Mouse (Mus musculus) neutrophil, adult 5-6 weeks (primary cell): ENCODE measurements around the gene Pdcd6. TPM values are rescaled to one million over a fixed set of nuclear protein-coding genes. Genes with fewer than 3 reads are reported as not detected.

Source experiments
- ATAC-seq: fragments of 151-379, 151-347 bp; 2 replicates; pipeline ENCODE4 v1.8.0; 2017; ENCODE audit warnings: mild to moderate bottlenecking, moderate TSS enrichment; ENCODE audit not compliant: insufficient number of reproducible peaks, poor library complexity, low FRiP score, severe bottlenecking; ENCODE audit errors: extremely low read depth
- total RNA-seq: library from RNA; stranded (forward); fragments of 200-1000 nt; gene quantifications from 2 replicates; pipeline ENCODE4 v1.2.3, GENCODE M21; 2017

Gene Pdcd6
- total RNA-seq, 1 experiment from 2014 or later: 110 TPM

GRCm38 (mm10) chr13:74292167-74292566 is 25.2 kb downstream of the Pdcd6 start, which contains the start of gene Ahrr:
Gene Ahrr (minus strand): TSS chr13:74292331.
- ATAC-seq: no peak

- ATAC-seq: no peak
These were observed 27.7 kb downstream of the Pdcd6 start for GRCm38 (mm10) chr13:74289646-74290045.

- ATAC-seq: no peak
These were observed 35.1 kb downstream of the Pdcd6 start for GRCm38 (mm10) chr13:74282299-74282698.

- ATAC-seq: no peak
These were observed 41.7 kb downstream of the Pdcd6 start for GRCm38 (mm10) chr13:74275726-74276125.

GRCm38 (mm10) chr13:74260231-74260992 is 57.0 kb downstream of the Pdcd6 start:
- peak; percentile 52; the same call in 1 of the 2 replicates for ATAC-seq

GRCm38 (mm10) chr13:74259460-74260230 is 57.7 kb downstream of the Pdcd6 start:
- ATAC-seq: peak; percentile 30; the same call in 1 of the 2 replicates

Other genes with a start within 250 kb of the Pdcd6 start
- gene Slc9a3, start 196.1 kb downstream of the Pdcd6 start, total RNA-seq: not detected in 2 replicates
- 64.6 and 75.3 TPM in 2 replicates for gene Exoc3, start 108.8 kb downstream of the Pdcd6 start, total RNA-seq
- 0.12 TPM in 2 replicates for gene Ahrr, start 25.2 kb downstream of the Pdcd6 start, total RNA-seq
- 248 and 251 TPM in 2 replicates for gene Sdha, start 32.7 kb upstream of the Pdcd6 start, total RNA-seq
- 14.2 and 22.0 TPM in 2 replicates for gene Ccdc127, start 32.7 kb upstream of the Pdcd6 start, total RNA-seq
- 0.23 TPM in 1 of 2 replicates, not detected in the other for gene Lrrc14b, start 46.4 kb upstream of the Pdcd6 start, total RNA-seq
- gene Zfp72, start 73.3 kb upstream of the Pdcd6 start, total RNA-seq: 2.8 and 3.8 TPM in 2 replicates
- 29.0 and 29.6 TPM in 2 replicates for gene Ftl1-ps1, start 82.1 kb upstream of the Pdcd6 start, total RNA-seq
- 12.8 and 14.6 TPM in 2 replicates for gene Zfp825, start 176.4 kb upstream of the Pdcd6 start, total RNA-seq